Mouse (Mus musculus) cerebellum, adult 2 months (tissue): Measurements from ENCODE around the gene 5730480H06Rik. TPM values are rescaled to one million over a fixed set of nuclear protein-coding genes. Genes with fewer than 3 reads are reported as not detected.

Source experiments
- DNase-seq, 2 experiments: peaks; one replicate each; pipeline ENCODE4 v3.0.0; 2021
- H3K27ac ChIP-seq: fragments of 200-500 bp; 2 replicates; pipeline ENCODE4 v1.5.1; 2012; ENCODE audit warnings: low read length, control low read depth, inconsistent platforms; ENCODE audit not compliant: insufficient read depth
- H3K27me3 ChIP-seq: fragments of 200-500 bp; 2 replicates; pipeline ENCODE4 v1.6.1; 2012; ENCODE audit warnings: inconsistent platforms, mild to moderate bottlenecking, low read length, moderate library complexity; ENCODE audit not compliant: control insufficient read depth, insufficient read depth
- H3K4me1 ChIP-seq: fragments of 200-500 bp; 2 replicates; pipeline ENCODE4 v1.6.1; 2011; ENCODE audit warnings: low read length; ENCODE audit not compliant: control insufficient read depth, insufficient read depth
- H3K4me3 ChIP-seq: fragments of 200-500 bp; replicated peaks from 2 replicates; pipeline ENCODE3; 2011; ENCODE audit warnings: mild to moderate bottlenecking, low read depth, low read length, control low read depth; ENCODE audit not compliant: insufficient read depth
- CTCF ChIP-seq: fragments of 200-500 bp; IDR thresholded peaks from 2 replicates; pipeline ENCODE4 v1.5.1; 2011; ENCODE audit warnings: low read depth, mild to moderate bottlenecking, control low read depth, low read length, moderate library complexity, borderline replicate concordance; ENCODE audit not compliant: insufficient read depth
- POLR2A ChIP-seq: fragments of 200-500 bp; IDR thresholded peaks from 2 replicates; pipeline ENCODE4 v1.6.1; 2011; ENCODE audit warnings: low read length, control low read depth, borderline replicate concordance; ENCODE audit not compliant: insufficient read depth
- WGBS: fragments of 180-500 bp; shearing (Covaris S2); methylation state at CpG from one replicate; pipeline ENCODE4 v1.1.7; 2018; 5-methylcytosine and 5-hydroxymethylcytosine counted together
- polyA plus RNA-seq: library from polyadenylated mRNA; depleted of rRNA; stranded (reverse); fragments of >200 nt; gene quantifications from 2 replicates; pipeline ENCODE4 v1.2.3, GENCODE M21; 2012

The 5730480H06Rik gene
- polyA plus RNA-seq, 1 experiment: 10.4 TPM

- Histone ChIP-seq H3K4me3 (no peak overlapping the region), H3K27me3 (no peaks in the 10 kb centered on the region), H3K4me1 (no peaks in the 10 kb centered on the region), H3K27ac (no peak overlapping the region)
- DNase-seq: no peak
- no peak for TF ChIP-seq CTCF
- TF ChIP-seq POLR2A: no peak
- 75% methylated on average over 1 of the region's 1 CpGs for WGBS
Measured at GRCm38 (mm10) chr5:48448888-48449287, 121.1 kb downstream of the 5730480H06Rik start.

GRCm38 (mm10) chr5:48460221-48460620 is 132.5 kb downstream of the 5730480H06Rik start:
- TF ChIP-seq POLR2A: no peak
- no peak for TF ChIP-seq CTCF
- H3K4me1 ChIP-seq: no peaks in the 10 kb centered on the region

More at GRCm38 (mm10) chr5:48460221-48460620, 132.5 kb downstream of the 5730480H06Rik start:
- Histone ChIP-seq H3K4me3 (no peak overlapping the region), H3K27me3 (no peaks in the 10 kb centered on the region), H3K27ac (no peak overlapping the region)
- DNase-seq: no peak
- WGBS: 45% methylated on average over 2 of the region's 2 CpGs
